Mouse (Mus musculus) megakaryocyte, embryonic 14.5 days (primary cell): ENCODE results near the gene Mtrf1.

Source experiments
- FLI1 ChIP-seq: IDR thresholded peaks from 2 replicates; pipeline ENCODE4 v1.6.1; 2012; ENCODE audit warnings: low read length, inconsistent platforms, mixed read lengths
- GATA1 ChIP-seq: IDR thresholded peaks from 3 replicates; pipeline ENCODE4 v1.6.1; 2012; ENCODE audit warnings: mixed read lengths, low read length, inconsistent platforms, borderline replicate concordance

GRCm38 (mm10) chr14:79425979-79426729 lies 28.6 kb downstream of the Mtrf1 start, which contains the start of gene Kbtbd7:
- TF ChIP-seq FLI1, result no peak
- no peak for TF ChIP-seq GATA1
